Mouse (Mus musculus): Measurements from ENCODE around the gene Ehd4.

- TF ChIP-seq HCFC1 (IDR thresholded peaks at IDR 0.05; ENCODE audit: borderline replicate concordance, insufficient read depth, low read length) (no peak), MAFK (IDR thresholded peaks at IDR 0.05; ENCODE audit: insufficient read depth, low read depth, low read length) (no peak), CHD2 (IDR thresholded peaks at IDR 0.05; ENCODE audit: low read depth, low read length) (no peak), ZC3H11A (IDR thresholded peaks at IDR 0.05; ENCODE audit: borderline replicate concordance, low read depth, low read length) (no peak)
Measured at GRCm38 (mm10) chr2:120117346-120117745, 37.1 kb downstream of the Ehd4 start.

Data from ES-E14 (cell line).